Mouse (Mus musculus): ENCODE measurements around the gene Mst1r. TPM values are rescaled to one million over a fixed set of nuclear protein-coding genes. Genes with fewer than 3 reads are reported as not detected.

Mst1r gene
- total RNA-seq, 2 experiments from 2014 or later = 5.3 to 5.4 TPM

GRCm38 (mm10) chr9:107950460-107951355 is 44.0 kb downstream of the Mst1r start:
- DNase-seq (ENCODE audit: low spot score in 2 of 2) = peak; percentile 84 to 95

GRCm38 (mm10) chr9:107955613-107956289 is 49.1 kb downstream of the Mst1r start:
- no peak for DNase-seq (ENCODE audit: low spot score in 2 of 2)

DNA sequence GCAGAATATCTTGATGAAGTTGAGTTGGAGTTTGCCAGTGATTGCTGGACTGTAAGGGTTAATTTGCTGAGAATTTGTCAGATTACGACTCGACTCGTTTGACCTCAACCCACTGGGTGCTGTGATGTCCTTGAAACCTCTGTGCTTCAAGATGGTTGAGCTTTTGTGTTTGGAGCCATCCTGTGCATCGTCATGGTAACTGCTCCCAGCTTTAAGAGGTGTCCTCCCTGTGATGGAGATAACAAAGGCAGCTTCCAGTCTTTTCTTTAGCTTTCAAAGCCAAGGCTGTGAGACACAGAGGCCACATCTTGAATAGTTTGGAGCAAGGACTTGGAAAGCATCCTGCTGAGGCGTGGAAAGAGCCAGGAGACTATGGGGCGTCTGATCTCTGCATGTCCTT is 50.5 kb downstream of the Mst1r start:
- DNase-seq (ENCODE audit: low spot score in 2 of 2) = no peak

DNA sequence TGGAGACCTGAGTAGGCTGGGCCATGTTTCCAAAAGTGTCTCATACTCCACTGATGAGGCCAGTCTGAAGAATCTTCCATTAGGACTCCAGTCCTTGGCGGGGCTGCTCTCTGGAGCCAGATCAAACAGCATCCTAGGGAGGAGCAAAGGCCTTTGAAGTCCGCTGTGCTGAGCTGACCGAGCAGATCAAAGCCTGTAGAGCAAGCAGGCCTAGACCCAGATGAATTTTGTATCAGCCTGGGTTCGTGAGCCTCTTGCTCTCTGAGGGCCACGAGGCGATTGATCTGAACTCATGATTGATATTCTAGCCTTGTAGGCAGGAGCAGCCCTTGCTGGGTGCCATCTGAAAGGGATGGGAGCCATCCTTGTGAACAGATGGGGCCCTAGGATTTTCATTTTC is 53.2 kb downstream of the Mst1r start:
- no peak for DNase-seq (ENCODE audit: low spot score in 2 of 2)

GRCm38 (mm10) chr9:107960928-107961327 is 54.3 kb downstream of the Mst1r start:
- DNase-seq (ENCODE audit: low spot score in 2 of 2) = no peak

- no peak for DNase-seq (ENCODE audit: low spot score in 2 of 2)
Measured at GRCm38 (mm10) chr9:107961351-107961762, 54.7 kb downstream of the Mst1r start.

DNA sequence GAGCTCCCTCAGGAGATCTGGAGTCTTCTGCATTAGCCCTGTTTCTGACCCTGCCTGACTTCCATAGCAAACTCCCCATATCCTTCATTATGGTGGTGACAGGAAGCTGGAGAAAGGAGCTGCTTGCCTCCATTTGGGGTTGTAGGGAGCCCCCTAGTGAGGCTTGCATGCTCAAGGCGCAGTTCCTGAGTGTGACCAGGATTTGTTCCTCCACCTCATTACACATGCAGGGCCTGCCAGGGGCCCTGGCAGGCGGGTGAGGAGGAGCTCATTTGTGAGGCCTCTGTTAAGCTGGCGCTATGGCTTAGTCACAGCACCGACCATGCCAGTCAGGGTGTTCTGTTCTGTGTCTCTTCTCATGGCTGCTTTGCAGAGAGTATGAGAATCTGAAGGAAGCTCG is 55.2 kb downstream of the Mst1r start:
- no peak for DNase-seq (ENCODE audit: low spot score in 2 of 2)

DNA sequence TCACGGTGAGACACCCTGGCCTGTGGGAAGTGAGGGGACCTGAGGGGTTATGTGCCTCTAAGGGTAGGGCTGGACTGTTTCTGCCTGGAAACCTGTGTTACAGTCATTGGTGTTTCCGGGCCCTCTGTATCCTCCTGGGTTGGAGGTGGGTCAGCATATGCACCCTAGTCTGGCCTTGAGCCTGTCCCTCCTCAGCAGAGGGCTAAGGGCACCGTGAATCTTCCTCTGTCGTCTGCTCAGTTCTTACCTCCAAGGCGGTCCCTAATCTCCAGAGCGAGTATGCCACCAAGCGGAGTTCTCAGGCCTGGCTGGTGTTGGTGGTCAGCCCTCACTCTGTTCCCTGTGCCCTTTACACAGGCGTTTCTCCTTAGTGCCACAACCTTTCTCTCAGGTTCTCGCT is 56.2 kb downstream of the Mst1r start:
- DNase-seq (ENCODE audit: low spot score in 2 of 2) = no peak

DNA sequence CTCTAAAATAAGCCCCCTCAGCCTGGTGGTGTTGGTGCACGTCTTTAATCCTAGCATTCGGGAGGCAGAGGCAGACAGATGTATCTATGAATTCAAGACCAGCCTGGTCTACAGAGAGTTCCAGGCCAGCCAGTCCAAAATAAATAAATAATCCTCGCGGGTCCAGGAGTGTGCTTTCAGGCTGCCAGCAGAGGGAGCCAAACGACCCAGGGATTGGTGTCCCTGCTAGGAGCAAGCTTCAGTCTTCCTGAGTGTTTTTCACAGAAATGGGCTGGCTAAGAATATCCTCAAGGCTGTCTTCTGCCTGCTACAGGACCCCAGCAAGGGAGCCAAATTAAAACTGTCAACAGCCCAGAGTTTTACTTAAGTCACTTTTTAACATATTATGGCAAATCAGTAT is 57.0 kb downstream of the Mst1r start:
- DNase-seq (ENCODE audit: low spot score in 2 of 2) = peak; percentile 73 to 86

DNA sequence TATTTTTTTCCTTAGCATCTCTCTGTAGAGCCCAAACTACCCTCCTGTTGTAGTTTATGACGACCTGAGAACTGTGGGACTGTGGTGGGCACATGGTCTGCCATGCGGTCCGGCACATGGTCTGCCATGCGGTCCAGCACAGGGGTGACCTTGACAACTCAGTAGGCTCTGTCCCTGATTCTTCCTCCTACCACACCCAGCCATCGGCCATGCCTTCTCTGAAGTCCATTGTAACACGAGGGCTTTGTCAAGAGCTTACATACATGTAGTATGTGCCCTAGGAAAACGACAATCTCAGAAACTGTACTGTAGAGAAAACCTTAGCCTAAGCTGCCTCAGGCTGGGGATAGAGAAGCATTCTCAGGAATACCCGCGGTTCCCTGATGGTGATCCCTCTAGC is 58.0 kb downstream of the Mst1r start:
- no peak for DNase-seq (ENCODE audit: low spot score in 2 of 2)

- DNase-seq (ENCODE audit: low spot score in 2 of 2) = no peak
Measured at GRCm38 (mm10) chr9:107966676-107967075, 60.0 kb downstream of the Mst1r start.

- DNase-seq (ENCODE audit: low spot score in 2 of 2) = no peak
Measured at GRCm38 (mm10) chr9:107967437-107967836, 60.8 kb downstream of the Mst1r start.

- DNase-seq (ENCODE audit: low spot score in 2 of 2) = no peak
Measured at GRCm38 (mm10) chr9:107968531-107968930, 61.9 kb downstream of the Mst1r start.

Other genes with a start within 250 kb of the Mst1r start
- gene Slc38a3, start 237.3 kb upstream of the Mst1r start, total RNA-seq (2021) = 10 to 100 TPM; 10.6 to 11.3 TPM
- gene Gnat1, start 227.2 kb upstream of the Mst1r start, total RNA-seq (2021) = not detected
- 10 to 100 TPM; 26.4 to 27.2 TPM for gene Sema3f, start 196.4 kb upstream of the Mst1r start, total RNA-seq (2021)
- 100 to 1,000 TPM in 1 of 2 experiments, 10 to 100 TPM in 1; 73.6 to 101 TPM for gene Rbm5, start 135.9 kb upstream of the Mst1r start, total RNA-seq (2021)
- 10 to 100 TPM; 40.7 to 47.3 TPM for gene Rbm6, start 33.6 kb upstream of the Mst1r start, total RNA-seq (2021)
- gene Mon1a, start 18.7 kb upstream of the Mst1r start, total RNA-seq (2021) = 1 to 10 TPM; 5.3 to 6.2 TPM
- not detected for gene Actl11, start 21.6 kb downstream of the Mst1r start, total RNA-seq (2021)
- gene Camkv, start 28.8 kb downstream of the Mst1r start, total RNA-seq (2021) = under 1 TPM; 0.41 to 0.52 TPM
- gene Traip, start 43.3 kb downstream of the Mst1r start, total RNA-seq (2021) = 1 to 10 TPM; 6.7 to 7.2 TPM
- 10 to 100 TPM in 1 of 2 experiments, 1 to 10 TPM in 1; 7.8 to 12.7 TPM for gene Uba7, start 68.6 kb downstream of the Mst1r start, total RNA-seq (2021)
- under 1 TPM; 0.76 to 0.91 TPM for gene Gm20661, start 76.2 kb downstream of the Mst1r start, total RNA-seq (2021)
- gene Inka1, start 79.0 kb downstream of the Mst1r start, total RNA-seq (2021) = 10 to 100 TPM; 18.8 to 22.1 TPM
- 1 to 10 TPM; 1.4 to 1.7 TPM for gene Cdhr4, start 85.6 kb downstream of the Mst1r start, total RNA-seq (2021)
- under 1 TPM; 0.32 to 0.86 TPM for gene Gm20662, start 89.5 kb downstream of the Mst1r start, total RNA-seq (2021)
- 10 to 100 TPM; 59.7 to 66.2 TPM for gene Ip6k1, start 95.6 kb downstream of the Mst1r start, total RNA-seq (2021)
- 10 to 100 TPM; 18.2 to 20.6 TPM for gene Gmppb, start 142.4 kb downstream of the Mst1r start, total RNA-seq (2021)
- gene Amigo3, start 146.3 kb downstream of the Mst1r start, total RNA-seq (2021) = 1 to 10 TPM; 3.2 to 3.4 TPM
- gene Mst1, start 173.6 kb downstream of the Mst1r start, total RNA-seq (2021) = under 1 TPM in 1 of 2 experiments, not detected in 1; 0.36 TPM
- gene Rnf123, start 176.5 kb downstream of the Mst1r start, total RNA-seq (2021) = 10 to 100 TPM; 83.8 to 94.8 TPM
- gene Apeh, start 187.7 kb downstream of the Mst1r start, total RNA-seq (2021) = 10 to 100 TPM; 47.7 to 51.5 TPM